Comparison of ENCODE assay signal across 13 mouse cellular contexts in the genomic region with DNA sequence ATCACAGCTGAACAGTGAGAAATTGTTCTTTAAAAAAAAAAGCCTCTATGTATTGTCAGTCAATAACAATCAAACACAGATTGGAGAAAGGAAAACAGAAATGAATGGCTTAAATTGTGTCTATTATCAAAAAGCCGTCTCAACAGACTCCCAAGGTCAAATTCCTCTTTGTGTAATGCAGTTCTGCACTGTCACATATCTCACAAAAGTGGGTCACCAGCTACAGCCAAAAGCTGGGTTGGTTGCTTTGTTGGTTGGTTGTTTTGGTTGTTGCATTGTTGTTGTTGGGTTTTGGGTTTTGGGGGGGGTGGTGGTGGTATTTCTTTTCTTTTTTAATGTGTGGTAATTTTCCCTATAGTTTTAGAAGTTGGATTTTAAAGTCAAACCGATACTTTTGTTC. TPM values are rescaled to one million over a fixed set of nuclear protein-coding genes. Genes with fewer than 3 reads are reported as not detected.
A peak's percentile ranks its signal among the peaks of the same experiment; 100 is the strongest.
DNase-seq lines count a peak whose midpoint lies in the region; ATAC-seq and TF ChIP-seq lines count a peak whose summit lies in the region.
"Had no signal": no experiment of that assay in that cellular context is flagged by ENCODE, and none has a peak within 500 bp of the region (broad histone marks: within the 10 kb centered on the region; RNA-seq: fewer than 3 reads in every experiment).

No protein-coding gene starts in this region.

- TF ChIP-seq POLR2A in embryonic fibroblast, embryonic 13.5 days (IDR thresholded peaks at IDR 0.05; ENCODE audit: low read depth, low read length) = no peak

- TF ChIP-seq CTCF in layer of hippocampus, adult 2 months (conservative IDR thresholded peaks at IDR 0.05) = no peak
- TF ChIP-seq CTCF in embryonic fibroblast, embryonic 13.5 days (IDR thresholded peaks at IDR 0.05; ENCODE audit: borderline replicate concordance, insufficient read depth, low read length) = no peak

- H3K4me1 ChIP-seq in embryonic fibroblast, embryonic 13.5 days (ENCODE audit: control insufficient read depth, insufficient read depth, low read length) = no peaks in the 10 kb centered on the region
- peaks cover 13% of the 10 kb centered on the region; the same call in 1 of the 2 replicates for H3K4me1 ChIP-seq in hindbrain, embryonic 15.5 days (replicated peaks)
- peaks cover 30% of the 10 kb centered on the region for H3K4me1 ChIP-seq in neural tube, embryonic 13.5 days (replicated peaks)

- H3K27me3 ChIP-seq in hindbrain, embryonic 15.5 days = no peaks in the 10 kb centered on the region
- no peaks in the 10 kb centered on the region for H3K27me3 ChIP-seq in neural tube, embryonic 13.5 days
- H3K27me3 ChIP-seq: CH12.LX; lung, embryonic 15.5 days had no signal

- no peak overlapping the region for H3K9ac ChIP-seq in hindbrain, embryonic 15.5 days
- H3K9ac ChIP-seq in neural tube, embryonic 13.5 days = no peak overlapping the region
- H3K9ac ChIP-seq: lung, embryonic 15.5 days had no signal

- no peak overlapping the region for H3K4me3 ChIP-seq in layer of hippocampus, adult 2 months
- H3K4me3 ChIP-seq in embryonic fibroblast, embryonic 13.5 days (ENCODE audit: insufficient read depth, low read length) = no peak overlapping the region
- H3K4me3 ChIP-seq in hindbrain, embryonic 15.5 days = no peak overlapping the region
- no peak overlapping the region for H3K4me3 ChIP-seq in neural tube, embryonic 13.5 days
- H3K4me3 ChIP-seq: lung, embryonic 15.5 days; myocyte had no signal

- WGBS in hindbrain, embryonic 15.5 days = 41% methylated on average over 2 of the region's 2 CpGs
- 39% methylated on average over 2 of the region's 2 CpGs for WGBS in neural tube, embryonic 13.5 days

- no peak overlapping the region for H3K4me2 ChIP-seq in hindbrain, embryonic 15.5 days
- H3K4me2 ChIP-seq in neural tube, embryonic 13.5 days = no peak overlapping the region
- H3K4me2 ChIP-seq: lung, embryonic 15.5 days had no signal

- no peaks in the 10 kb centered on the region for H3K9me3 ChIP-seq in hindbrain, embryonic 15.5 days
- 0 out of 2 replicates have a peak, but pooled peaks cover 5% of the 10 kb centered on the region for H3K9me3 ChIP-seq in neural tube, embryonic 13.5 days
- H3K9me3 ChIP-seq: lung, embryonic 15.5 days had no signal

- no peak for ATAC-seq in hindbrain, embryonic 15.5 days (ENCODE audit: low FRiP score, low read depth)
- ATAC-seq in neural tube, embryonic 13.5 days (ENCODE audit: low read depth) = no peak
- ATAC-seq: inflammation-experienced regulatory T-cells, adult 6 months had no signal

- H3K27ac ChIP-seq in layer of hippocampus, adult 2 months = peak overlapping the region; percentile 79
- peak overlapping the region; percentile 77; the same call in 1 of the 2 replicates for H3K27ac ChIP-seq in embryonic fibroblast, embryonic 13.5 days (ENCODE audit: insufficient read depth, low read length)
- peak overlapping the region; percentile 61 for H3K27ac ChIP-seq in hindbrain, embryonic 15.5 days (replicated peaks)
- peak overlapping the region; percentile 82 for H3K27ac ChIP-seq in neural tube, embryonic 13.5 days (replicated peaks)

- DNase-seq in layer of hippocampus, adult 2 months (ENCODE audit: low spot score in 2 of 2) = no peak
- no peak for DNase-seq in layer of hippocampus, adult 8-10 months (ENCODE audit: low spot score in 2 of 2)
- DNase-seq in yolk sac, embryonic 10.5 days (ENCODE audit: low spot score) = no peak
- no peak for DNase-seq in cerebellum, adult 18-20 months
- no peak for DNase-seq in kidney, postnatal 14 days
- DNase-seq: thymus, postnatal 36 days had no signal

- no peaks in the 10 kb centered on the region for H3K36me3 ChIP-seq in hindbrain, embryonic 15.5 days
- no peaks in the 10 kb centered on the region for H3K36me3 ChIP-seq in neural tube, embryonic 13.5 days
- H3K36me3 ChIP-seq: lung, embryonic 15.5 days had no signal

RNA-seq across cellular contexts. Expression of gene Thumpd3, which starts 34.1 kb away (rescaled TPM):
- total RNA-seq in layer of hippocampus, adult 2 months (2021) = 10 to 100 TPM; 38.2 to 40.6 TPM
- total RNA-seq in layer of hippocampus, adult 8-10 months (2022) = 10 to 100 TPM; 31.2 to 39.5 (median 37.6) TPM
- 32.1 and 33.5 TPM in 2 replicates for polyA plus RNA-seq in embryonic fibroblast, embryonic 13.5 days (2011; ENCODE audit: insufficient read length, low read depth, missing spikeins)
- polyA plus RNA-seq in hindbrain, embryonic 15.5 days (2015; fragmentation: Nextera tagmentation; extraction: Ambion mirVana) = 50.1 and 50.8 TPM in 2 replicates
- polyA plus RNA-seq in neural tube, embryonic 13.5 days (2015; fragmentation: Nextera tagmentation; extraction: Ambion mirVana) = 58.8 and 64.5 TPM in 2 replicates
